Mouse (Mus musculus) spleen, adult 18-20 months (tissue): ENCODE results near the gene Mrpl49.

ENCODE experiments used
- DNase-seq, 2 experiments: peaks; one replicate each; pipeline ENCODE4 v3.0.0; 2022; ENCODE audit warnings: mixed read lengths in 2 of 2

Mrpl49 gene

GRCm38 (mm10) chr19:6057313-6058096, at the start of gene Mrpl49, which contains the start of gene Fau:
Mrpl49 (minus strand) TSS chr19:6057785.
Fau (plus strand) TSS chr19:6057844.
- peak; percentile 98 to 99 for DNase-seq

GRCm38 (mm10) chr19:6105586-6105985, 48.0 kb upstream of the Mrpl49 start, which contains the start of gene Naaladl1:
Naaladl1 (plus strand) TSS chr19:6105782.
- no peak for DNase-seq

- DNase-seq: no peak
Measured at GRCm38 (mm10) chr19:6104476-6104875, 46.9 kb upstream of the Mrpl49 start.

- no peak for DNase-seq
Measured at GRCm38 (mm10) chr19:6102169-6102853, 44.7 kb upstream of the Mrpl49 start.

- DNase-seq: no peak
Measured at GRCm38 (mm10) chr19:6101186-6101585, 43.6 kb upstream of the Mrpl49 start.

GRCm38 (mm10) chr19:6097847-6098246, 40.3 kb upstream of the Mrpl49 start:
- no peak for DNase-seq

- DNase-seq: no peak
Measured at GRCm38 (mm10) chr19:6094119-6094518, 36.5 kb upstream of the Mrpl49 start, which contains the start of gene AC131692.1. AC131692.1 (plus strand) TSS chr19:6094419.

- no peak for DNase-seq
Measured at GRCm38 (mm10) chr19:6088841-6089240, 31.3 kb upstream of the Mrpl49 start.

GRCm38 (mm10) chr19:6085417-6085879, 27.9 kb upstream of the Mrpl49 start:
- DNase-seq: peak; percentile 48 to 56

- DNase-seq: peak; percentile 92 to 94
Measured at GRCm38 (mm10) chr19:6084478-6085248, 27.1 kb upstream of the Mrpl49 start, which contains the start of the genes Zfpl1 and Cdca5. Zfpl1 (minus strand) TSS chr19:6084956. Cdca5 (plus strand) TSS chr19:6084983.

- no peak for DNase-seq
Measured at GRCm38 (mm10) chr19:6082156-6082555, 24.6 kb upstream of the Mrpl49 start, which contains the start of gene Gm28374. Gm28374 (minus strand) TSS chr19:6082256.

GRCm38 (mm10) chr19:6079983-6080480, 22.4 kb upstream of the Mrpl49 start, which contains the start of gene Tmem262:
Tmem262 (plus strand) TSS chr19:6080033.
- no peak for DNase-seq

GRCm38 (mm10) chr19:6076564-6077393, 19.2 kb upstream of the Mrpl49 start, which contains the start of gene Vps51:
Vps51 (minus strand) TSS chr19:6077231.
- DNase-seq: peak; percentile 66 to 81

- no peak for DNase-seq
Measured at GRCm38 (mm10) chr19:6073889-6074288, 16.3 kb upstream of the Mrpl49 start.

GRCm38 (mm10) chr19:6071261-6071660, 13.7 kb upstream of the Mrpl49 start:
- no peak for DNase-seq

GRCm38 (mm10) chr19:6070571-6071250, 13.1 kb upstream of the Mrpl49 start:
- no peak for DNase-seq

- no peak for DNase-seq
Measured at GRCm38 (mm10) chr19:6069851-6070250, 12.3 kb upstream of the Mrpl49 start.

GRCm38 (mm10) chr19:6068951-6069350, 11.4 kb upstream of the Mrpl49 start:
- no peak for DNase-seq

- peak; percentile 81 to 84 for DNase-seq
Measured at GRCm38 (mm10) chr19:6067724-6068415, 10.3 kb upstream of the Mrpl49 start, which contains the start of gene Tm7sf2. Tm7sf2 (minus strand) TSS chr19:6068373.
